Mouse (Mus musculus) natural killer cell, adult 2 months (primary cell): Measurements from ENCODE around the gene Ak1.

Experiments used
- DNase-seq, 2 experiments: peaks; one replicate each; pipeline ENCODE4 v3.0.0; 2022; ENCODE audit warnings: low spot score in 2 of 2

The Ak1 gene

DNA sequence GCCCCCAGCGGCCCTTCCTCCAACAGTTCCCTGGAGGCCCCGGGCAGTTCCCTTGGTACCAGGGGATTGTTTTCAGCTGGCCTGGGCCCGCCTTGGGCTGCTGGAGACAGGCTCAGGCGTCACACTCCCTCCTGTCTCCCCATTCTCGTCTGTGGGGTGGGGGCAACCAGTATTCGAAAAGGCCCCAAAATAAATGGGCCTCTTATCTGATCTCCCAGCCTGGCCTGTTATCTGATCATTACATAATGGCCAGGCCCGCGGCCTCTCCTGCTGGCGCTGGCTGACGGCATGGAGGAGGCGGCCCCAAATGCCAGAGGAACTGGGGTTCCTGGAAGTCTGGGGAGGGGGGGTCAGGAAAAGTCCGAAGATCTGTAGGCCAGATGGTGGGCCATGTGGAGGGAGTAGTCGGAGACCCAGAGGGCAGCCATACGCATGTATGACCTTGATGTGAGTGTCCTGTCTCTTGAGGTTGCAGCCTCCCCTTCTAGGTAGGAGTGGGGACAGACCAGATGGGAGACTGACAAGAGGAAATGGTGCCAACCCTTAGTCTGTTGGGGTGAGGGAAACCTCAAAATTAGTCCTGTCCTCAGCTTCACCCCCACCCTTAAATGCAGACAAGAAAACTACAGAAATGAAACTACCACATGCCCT is 33.3 kb downstream of the Ak1 start:
- DNase-seq: no peak

GRCm38 (mm10) chr2:32655394-32655744 is 33.8 kb downstream of the Ak1 start:
- DNase-seq: no peak

GRCm38 (mm10) chr2:32655826-32656225 is 34.3 kb downstream of the Ak1 start:
- DNase-seq: no peak

DNA sequence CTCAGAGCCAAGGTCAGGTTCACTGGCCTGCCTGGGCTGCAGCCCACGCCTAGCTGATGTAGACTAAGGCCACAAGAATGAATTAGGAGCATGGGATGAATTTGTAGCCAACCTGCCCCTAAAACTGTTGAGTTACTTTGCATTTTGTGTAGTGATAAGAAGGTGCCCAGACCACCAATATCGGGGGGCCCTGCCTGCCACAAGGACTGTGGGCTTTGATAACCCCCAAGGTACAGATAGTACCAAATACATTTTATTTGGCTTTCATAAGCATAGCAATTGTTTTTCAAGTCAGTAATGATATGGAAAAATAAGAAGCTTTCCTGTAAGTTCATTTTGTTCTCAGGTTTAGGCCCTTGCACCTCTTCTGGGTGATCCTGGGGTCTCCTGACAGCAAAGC is 37.3 kb downstream of the Ak1 start:
- DNase-seq: no peak

DNA sequence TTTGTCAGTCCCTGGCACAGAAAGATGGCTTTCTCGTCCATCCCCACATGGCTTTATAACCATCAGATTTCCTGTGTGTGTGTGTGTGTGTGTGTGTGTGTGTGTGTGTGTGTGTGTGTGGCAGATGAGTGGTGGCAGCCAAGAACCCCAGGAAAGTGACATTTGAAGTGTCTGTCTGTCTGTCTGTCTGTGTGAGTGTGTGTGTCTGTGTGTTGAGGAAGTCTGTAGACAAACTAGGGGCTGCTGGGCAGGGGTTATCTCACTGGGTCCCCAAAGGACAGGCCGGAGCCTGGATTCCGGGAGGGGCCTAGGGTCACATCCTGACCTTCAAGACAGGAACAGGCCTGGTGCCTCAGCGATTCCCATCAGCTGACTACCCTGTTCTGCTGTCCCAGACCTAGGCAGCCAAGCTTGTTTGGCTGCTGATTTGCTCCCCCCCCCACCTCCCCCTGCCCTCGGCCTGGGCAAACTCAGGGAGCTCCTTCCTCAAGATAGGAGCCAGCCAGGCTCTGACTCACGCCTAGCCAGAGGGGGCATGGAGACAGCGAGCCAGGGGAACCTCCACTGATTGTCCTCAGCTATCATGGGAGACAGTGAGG is 40.0 kb downstream of the Ak1 start:
- no peak for DNase-seq

DNA sequence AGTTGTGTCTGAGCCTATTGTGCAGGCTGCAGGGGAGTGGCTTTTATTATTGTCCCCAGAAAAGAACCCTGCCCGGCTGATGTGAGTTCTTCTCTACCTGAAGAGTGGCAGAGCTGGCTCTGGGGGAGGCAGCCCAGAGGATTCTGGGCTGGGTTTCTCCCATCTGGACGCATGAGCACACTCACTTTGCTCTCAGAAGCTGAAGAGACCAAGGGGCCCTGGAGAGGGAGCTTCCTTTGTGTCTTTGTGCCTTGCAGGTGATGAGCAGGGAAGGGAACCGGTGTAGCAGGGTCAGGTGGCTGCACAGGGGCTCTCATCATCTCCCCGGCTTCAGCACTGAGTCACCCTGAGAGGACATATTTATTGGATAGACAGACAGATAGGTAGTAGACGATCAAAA is 40.7 kb downstream of the Ak1 start:
- no peak for DNase-seq

DNA sequence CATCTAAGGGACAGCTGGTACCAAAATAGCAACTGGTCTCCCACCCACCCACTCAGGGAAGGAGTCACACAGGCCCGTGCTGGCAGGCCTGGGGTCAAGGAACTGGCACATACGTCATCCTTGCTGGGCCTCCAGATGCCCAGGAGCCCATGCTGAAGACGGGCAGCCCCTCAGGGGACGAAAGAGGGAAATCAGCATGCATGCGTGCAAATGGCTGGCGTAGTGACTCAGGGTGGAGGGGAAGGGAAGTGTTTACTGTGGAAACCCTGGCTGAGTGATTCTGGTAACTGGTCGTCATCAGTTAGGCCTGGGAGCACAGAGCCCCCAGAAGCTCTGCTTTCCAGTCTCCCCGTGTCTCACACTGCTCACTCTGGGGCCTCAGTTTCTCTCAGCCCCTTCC is 43.8 kb downstream of the Ak1 start:
- no peak for DNase-seq

GRCm38 (mm10) chr2:32665853-32666252 is 44.3 kb downstream of the Ak1 start:
- DNase-seq: no peak

DNA sequence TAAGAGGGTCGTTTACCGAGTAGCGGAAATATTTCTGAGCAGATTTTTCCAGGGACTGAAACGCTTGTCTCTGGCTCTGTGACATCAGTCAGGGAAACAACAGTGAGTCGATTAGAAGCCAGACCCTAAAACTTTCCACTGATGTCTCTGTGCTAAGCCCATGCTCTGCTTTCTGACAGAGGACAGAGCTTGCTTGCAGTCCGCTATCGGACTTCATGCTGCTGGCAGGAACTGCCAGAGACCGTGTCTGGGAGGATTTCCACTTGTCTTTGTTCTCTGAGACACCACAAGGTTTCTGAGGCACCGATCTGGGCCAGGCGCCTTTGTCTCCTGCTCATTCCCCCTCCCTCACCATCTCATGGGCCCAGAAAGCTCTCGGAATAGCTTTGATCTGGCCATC is 46.2 kb downstream of the Ak1 start:
- no peak for DNase-seq

DNA sequence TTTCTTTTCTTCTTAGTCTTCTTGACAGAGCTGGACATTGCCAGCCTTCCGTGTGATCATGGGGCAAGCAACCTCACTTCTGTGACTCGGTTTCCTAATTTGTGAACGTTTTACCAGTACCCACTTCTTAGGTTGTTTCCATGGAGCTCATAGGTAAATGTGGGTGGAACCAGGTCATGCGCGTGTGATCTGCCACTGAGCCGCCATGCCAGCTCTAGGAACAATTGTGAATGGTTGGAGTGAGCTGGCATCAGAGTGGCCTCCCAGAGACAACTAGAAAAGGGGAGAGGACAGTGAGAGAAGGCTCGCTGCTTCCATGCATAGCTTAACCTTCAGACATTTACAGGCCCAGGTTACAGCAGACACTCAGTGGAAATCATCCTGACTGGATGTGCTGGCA is 46.6 kb downstream of the Ak1 start:
- DNase-seq: no peak

DNA sequence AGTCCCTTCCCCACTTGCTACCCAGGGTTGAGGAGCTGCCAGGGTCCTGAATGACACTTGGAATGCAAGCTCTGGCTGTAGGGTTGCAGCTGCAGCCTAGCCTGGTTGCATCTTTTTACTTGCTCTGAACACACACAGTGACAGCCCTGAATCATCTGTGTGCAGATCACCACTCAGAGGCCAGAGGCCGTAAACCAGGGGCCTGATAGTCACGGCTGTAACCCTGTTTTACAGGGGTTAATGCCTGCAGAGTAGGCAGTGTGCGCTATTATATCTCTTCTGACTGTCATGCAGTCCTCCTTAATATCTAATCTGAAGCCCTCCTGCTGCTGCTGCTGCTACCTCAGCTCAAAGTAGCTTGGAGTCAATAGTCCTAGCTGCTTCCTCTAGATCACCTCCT is 48.3 kb downstream of the Ak1 start:
- no peak for DNase-seq

GRCm38 (mm10) chr2:32671147-32671546 is 49.6 kb downstream of the Ak1 start:
- no peak for DNase-seq

DNA sequence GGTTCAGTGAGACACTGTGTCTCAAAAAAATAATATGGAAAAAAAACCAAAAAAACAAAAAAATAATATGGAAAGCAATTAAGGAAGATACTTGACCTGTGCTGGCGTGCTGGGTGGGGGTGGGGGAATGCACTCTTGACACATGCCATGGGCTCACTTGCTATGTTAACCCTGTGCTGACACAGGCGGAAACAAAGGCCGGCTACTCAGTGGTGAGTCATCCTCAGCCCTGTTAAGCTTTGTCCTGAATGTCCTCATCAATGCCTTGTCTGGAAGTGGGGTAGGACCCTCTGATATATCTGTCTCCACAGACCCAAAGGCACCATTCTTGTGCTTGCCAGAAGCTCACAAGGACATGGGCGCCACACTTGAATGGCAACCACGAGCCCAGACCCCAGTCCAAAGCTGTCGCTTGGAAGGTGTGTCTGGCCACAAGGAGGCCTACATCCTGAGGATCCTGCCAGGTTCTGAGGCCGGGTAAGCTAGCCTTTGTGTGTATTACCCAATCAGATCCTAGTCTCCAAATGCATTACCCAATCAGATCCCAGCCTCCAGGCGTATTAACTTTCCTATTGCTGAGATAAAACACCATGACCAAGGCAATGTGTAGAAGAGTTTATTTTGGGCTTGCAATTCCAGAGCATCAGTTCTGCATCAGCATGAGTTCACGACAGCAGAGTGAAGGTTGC is 50.5 kb downstream of the Ak1 start:
- DNase-seq: no peak

DNA sequence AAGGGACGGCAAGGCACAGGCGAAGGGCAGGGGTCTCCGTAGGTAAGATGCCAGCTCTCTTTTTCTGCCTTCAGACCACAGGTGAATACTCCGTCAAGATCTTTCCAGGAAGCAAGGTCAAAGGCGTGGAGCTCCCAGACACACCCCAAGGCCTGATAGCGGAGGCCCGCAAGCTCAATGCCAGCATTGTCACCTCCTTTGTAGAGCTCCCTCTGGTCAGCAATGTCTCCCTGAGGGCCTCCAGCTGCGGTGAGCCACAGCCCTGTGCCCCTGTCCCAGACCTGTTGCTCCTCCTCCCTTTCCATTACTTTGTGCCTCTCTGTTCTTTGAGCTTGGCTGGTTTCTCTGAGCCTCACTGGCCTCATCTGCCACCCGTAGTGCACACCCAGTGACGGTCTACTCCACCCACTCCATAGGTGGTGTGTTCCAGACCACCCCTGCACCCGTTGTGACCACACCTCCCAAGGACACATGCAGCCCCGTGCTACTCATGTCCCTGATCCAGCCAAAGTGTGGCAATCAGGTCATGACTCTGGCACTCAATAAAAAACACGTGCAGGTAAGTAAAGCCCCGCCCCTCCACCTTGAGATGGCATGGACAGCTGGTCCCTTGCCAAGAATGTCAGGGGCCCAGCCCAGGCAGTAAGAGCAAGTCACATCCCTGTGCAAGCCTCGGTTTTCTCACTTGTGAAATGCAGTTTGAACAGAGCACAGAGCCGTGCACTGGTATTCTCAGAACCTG is 51.8 kb downstream of the Ak1 start:
- no peak for DNase-seq

DNA sequence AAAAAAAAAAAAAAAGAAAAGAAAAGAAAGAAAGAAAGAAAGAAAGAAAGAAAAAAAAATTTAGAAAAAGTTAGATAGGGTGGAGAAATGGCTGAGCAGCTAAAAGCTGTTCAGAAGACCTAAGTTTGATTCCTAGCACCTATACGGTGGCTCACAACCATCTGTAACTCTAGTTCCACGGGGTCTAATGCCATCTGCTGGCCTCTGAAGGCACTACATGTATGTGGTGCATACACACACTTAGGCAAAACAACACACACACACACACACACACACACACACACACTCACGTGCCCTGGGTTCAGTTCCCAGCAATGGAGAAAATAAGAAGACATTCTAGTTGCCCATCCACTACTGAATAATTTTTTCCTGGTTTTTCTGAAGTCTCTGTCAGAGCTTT is 55.3 kb downstream of the Ak1 start:
- DNase-seq: no peak

DNA sequence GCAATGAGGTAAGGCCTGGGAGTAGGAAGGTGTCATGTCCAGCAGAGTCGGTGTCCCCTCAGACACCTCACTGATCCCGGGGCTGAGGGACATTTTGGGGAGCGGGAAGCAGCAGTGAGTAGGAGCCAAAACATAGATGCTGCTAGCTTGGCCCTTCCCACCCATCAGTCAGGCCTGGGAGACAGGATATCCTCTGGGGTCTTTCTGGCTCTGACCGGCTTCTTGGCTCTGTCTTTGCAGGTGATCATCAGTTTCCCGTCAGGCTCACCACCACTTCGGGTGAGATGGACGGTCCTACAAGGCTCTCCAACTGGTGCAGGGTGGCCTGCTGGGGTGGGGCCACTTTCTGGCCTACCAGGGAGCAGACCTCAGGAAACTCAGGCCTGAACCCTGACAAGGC is 56.1 kb downstream of the Ak1 start:
- DNase-seq: no peak

DNA sequence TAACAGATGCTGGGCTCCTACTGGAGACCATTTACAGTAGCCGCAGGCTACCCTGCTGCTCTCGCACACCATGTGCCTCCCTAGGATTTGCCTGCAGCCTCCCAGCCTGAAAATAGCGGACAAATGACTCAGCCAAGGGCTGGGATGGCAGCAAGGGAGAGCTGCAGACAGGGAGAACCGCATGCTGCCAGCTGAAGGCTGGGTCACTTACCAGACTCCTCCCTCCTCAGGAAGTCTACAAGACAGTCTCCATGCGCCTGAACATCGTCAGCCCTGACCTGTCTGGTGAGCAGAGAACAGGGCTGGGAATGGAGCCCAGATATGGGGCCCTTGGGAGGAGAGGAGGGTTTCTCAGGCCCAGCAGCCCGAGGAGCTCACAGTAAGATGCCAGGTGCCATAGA is 58.5 kb downstream of the Ak1 start:
- no peak for DNase-seq

DNA sequence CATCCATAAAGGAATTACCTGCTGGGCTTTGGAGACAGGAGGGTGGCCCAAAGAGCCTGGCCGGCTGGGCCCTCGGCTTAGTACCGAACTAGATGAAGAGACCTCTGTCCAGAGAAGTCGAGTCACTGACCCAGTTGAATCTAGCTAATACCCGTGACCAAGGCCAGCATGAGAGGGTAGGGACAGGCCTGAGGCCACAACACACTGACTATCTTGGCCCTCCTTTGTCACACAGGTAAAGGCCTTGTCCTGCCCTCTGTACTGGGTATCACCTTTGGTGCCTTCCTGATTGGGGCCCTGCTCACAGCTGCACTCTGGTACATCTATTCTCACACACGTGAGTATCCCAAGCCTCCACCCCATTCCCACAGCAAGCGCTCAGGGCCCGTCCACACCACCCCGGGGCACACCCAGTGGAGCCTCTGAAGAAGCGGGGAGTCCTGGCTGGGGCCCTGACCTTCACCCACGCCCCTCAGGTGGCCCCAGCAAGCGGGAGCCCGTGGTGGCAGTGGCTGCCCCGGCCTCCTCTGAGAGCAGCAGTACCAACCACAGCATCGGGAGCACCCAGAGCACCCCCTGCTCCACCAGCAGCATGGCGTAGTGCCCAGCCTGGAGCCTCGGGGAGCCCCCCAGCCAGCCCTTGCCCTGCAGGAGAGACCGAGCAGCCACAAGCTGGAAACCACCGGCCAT is 59.5 kb downstream of the Ak1 start:
- DNase-seq: no peak

GRCm38 (mm10) chr2:32681754-32682153 is 60.2 kb downstream of the Ak1 start:
- DNase-seq: no peak

- DNase-seq: no peak
Observed at GRCm38 (mm10) chr2:32682721-32683417, 61.3 kb downstream of the Ak1 start.

GRCm38 (mm10) chr2:32683701-32684100 is 62.1 kb downstream of the Ak1 start:
- DNase-seq: no peak
